Mouse (Mus musculus): ENCODE results near the gene Gm10644. TPM values are rescaled to one million over a fixed set of nuclear protein-coding genes. Genes with fewer than 3 reads are reported as not detected.

The Gm10644 gene
- total RNA-seq, 2 experiments from 2014 or later = not detected

DNA sequence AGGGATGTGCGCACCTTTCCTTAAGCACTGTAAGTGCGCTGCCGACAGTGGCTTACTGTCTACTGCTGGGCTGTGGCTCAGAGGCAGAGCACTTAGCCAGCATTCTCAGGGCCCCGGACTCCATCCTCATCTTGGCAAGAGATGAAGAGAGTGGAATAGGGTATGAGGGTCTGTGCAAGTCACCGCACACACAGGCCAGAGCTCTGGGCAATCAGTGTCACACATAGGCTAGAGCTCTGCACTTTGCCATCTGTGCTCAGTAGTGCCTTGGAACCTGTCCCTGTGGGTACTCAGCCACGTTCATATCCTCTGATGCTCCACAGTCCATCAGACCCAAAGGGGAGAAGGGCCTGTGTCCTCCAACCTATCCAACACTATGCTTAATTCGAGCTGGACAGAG lies 26.5 kb upstream of the Gm10644 start:
- ATAC-seq (replicated peaks; ENCODE audit: poor library complexity, severe bottlenecking) = no peak

DNA sequence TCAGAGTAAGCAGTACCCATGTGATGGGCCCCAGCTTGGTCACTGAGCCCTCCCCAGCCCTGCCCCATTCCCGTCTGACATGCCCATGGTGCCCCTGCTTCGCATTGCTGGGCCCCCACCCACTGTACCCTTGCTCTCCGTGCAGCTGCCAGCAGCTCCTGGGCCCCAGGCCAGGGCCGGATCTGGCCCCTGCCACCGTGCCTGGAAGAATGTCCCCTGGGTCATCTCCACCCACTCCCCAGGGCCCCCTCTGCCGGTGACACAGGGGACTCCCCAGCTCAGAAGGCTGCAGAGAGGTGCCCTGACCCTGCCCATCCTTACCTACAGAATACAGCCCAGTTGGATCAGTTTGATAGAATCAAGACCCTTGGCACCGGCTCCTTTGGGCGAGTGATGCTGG lies 25.8 kb upstream of the Gm10644 start:
- no peak for ATAC-seq (replicated peaks; ENCODE audit: poor library complexity, severe bottlenecking)

DNA sequence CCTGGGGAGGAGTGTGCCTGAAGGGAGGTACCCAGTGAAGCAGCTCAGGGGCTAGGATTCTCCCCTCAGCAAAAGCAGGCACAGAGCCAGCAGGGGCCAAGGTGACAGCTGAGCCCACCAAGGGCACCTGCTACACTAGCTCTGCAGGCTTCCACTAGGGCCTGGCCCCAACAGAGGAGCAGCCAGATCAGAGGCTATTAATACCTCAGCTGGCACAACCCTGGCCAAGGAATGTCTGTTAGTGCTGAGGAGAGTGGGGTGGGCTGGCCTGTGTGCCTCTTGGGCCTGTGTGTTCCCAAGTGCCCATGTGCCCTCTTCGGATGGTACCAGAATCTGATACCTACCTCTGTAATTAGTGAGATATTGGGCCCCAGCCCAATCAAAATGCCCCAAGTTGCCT lies 25.2 kb upstream of the Gm10644 start:
- ATAC-seq (replicated peaks; ENCODE audit: poor library complexity, severe bottlenecking) = no peak

DNA sequence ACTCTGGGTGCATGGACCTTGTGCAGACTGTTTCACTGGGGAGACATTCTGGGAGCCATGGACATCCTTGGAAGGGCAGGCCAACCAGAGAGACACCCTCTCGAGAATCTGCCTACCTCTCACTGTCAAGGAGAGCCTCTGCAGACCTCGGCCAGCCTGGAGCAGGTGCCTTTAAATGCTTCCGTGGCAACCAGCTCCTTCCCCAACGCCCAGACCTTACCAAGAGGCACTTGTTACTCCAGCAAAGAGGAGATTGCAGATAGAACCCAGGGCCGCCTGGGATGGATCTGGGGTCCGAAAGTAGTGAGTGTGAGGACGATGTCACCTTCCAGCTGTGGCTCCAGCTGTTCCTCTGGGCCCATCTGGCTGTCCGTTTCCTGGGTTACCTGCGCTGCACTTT lies 23.2 kb upstream of the Gm10644 start:
- ATAC-seq (replicated peaks; ENCODE audit: poor library complexity, severe bottlenecking) = no peak

DNA sequence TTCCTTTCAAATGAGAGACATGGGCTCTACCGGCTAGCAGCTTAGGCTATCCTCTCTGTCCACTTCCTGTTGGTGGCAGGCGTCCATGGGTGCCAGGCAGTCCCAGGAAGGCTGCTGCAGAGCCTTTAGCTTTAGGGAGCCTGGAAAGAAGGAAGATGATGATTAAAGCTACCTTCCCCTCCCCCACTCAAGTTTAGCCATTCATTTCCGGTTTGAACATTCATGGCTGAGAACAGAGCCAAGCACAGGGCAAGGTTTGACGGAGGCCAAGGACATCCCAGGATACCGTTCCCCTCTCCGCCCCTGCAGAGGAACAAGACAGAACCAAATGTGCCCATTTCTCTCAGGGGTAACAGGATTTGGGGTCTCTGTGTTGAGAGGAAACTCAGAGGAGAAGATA lies 22.6 kb upstream of the Gm10644 start:
- ATAC-seq (replicated peaks; ENCODE audit: poor library complexity, severe bottlenecking) = no peak

DNA sequence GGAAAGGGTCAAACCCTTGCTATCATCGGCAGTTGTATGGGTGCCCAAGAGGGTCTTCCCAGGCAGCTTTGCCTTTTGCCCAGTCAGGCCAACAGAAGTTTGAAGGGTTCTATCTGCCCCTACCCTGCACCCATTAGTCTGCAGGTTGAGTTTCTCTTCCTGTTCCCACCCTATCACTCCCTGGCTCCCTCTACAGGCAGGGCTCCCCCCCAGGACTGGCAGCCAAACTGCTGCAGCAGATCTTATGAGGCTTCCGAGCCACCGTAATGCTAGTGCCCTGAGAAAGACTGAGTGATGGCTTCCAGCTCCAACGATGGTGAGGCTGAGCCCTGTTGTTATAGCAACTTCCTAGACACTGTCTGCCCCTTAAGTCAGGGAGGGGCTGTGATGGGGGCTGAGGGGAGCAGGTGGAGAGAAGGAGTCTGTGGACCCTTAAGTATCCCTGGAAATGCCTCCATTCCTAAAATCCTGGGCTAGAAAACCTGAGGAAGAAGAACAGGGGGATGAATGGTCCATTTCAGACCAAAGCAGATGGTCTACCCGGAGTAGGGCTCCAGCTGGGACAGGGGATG lies 21.9 kb upstream of the Gm10644 start:
- ATAC-seq (replicated peaks; ENCODE audit: poor library complexity, severe bottlenecking) = no peak

DNA sequence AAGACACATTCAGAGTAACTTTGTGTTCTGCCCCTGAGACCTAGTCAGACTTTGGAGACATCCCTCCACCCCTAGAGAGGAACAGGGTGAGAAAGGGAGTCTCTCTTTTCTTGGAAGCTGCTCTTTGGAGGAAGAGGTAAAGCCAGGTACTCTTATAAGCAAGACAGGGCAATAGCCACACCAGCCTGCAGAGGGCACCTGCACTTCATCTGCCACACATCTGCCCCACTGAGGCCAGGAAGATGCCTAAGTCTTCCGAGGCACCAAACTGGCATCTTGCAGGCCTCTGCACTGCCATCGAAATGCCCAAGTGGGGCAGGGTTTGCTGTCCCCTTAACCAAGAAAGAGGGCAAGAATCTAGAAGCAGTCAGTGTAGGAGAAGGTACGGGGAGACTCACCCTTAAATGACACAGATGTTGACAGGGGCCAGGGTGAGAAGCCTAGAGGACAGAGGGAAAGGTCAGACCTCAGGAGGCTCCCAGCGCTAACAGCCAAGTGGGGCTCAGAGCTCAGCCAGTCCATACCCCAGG lies 21.2 kb upstream of the Gm10644 start:
- ATAC-seq (replicated peaks; ENCODE audit: poor library complexity, severe bottlenecking) = no peak

DNA sequence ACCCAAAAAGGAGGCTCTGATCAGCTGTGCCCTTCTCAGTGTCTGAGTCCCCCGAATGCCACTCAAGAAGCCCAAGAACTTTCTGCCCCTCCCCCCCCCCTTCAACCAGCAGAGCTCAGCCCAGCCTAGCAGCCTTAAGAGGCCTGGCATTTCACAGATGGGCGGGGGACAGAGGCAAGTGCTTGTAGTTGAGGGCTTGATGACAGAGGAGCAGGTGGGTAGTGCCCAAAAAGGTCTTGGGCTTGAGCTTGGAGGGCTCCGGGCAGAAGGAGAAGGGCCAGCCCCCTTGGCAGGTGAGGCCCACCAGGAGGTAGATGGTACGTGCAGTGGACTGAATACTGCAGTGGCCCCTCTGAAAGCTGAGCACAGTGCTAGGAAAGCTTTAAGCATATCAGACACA lies 19.5 kb upstream of the Gm10644 start:
- ATAC-seq (replicated peaks; ENCODE audit: poor library complexity, severe bottlenecking) = no peak

DNA sequence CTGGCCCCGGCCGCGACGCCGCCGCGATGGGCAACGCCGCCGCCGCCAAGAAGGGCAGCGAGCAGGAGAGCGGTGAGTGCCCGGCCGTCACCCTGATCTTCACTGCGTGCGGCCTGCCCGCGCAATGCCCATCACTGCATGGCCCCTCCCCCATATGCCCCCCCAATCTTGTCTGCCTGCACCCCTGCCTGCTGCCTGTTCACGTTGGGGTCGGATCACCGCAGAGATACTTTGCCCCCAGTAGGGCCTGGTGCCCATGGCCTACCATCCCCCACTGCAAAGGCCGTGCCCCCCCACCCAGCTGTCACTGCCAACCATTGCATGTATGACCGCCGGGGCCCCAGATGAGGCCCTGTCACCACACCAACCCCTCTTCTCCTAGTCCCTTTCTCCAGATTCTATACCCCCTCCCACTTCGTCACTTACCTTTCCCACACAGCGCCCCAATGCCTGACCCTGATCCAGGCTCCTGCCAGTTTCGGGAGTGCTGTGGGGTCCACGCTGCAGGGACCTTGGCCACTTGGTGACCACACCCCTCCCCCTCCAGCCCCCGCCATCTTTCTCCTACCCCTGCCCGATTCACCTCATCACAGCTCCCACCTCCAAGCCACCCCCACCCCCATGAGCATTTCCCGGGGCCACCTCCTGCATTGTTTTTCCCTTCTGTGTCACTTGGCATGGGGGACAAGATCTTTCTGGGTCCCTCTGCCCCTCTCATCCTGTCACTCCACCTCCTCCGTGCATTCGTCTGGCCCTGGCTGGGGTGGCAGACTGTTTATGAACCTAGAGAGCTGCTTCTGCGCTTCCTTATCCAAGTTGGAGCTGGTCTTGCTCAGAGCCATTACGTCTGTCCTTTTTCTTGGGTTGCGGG lies 18.4 kb upstream of the Gm10644 start:
- ATAC-seq (replicated peaks; ENCODE audit: poor library complexity, severe bottlenecking) = peak; percentile 6; the same call in 1 of the 2 replicates

DNA sequence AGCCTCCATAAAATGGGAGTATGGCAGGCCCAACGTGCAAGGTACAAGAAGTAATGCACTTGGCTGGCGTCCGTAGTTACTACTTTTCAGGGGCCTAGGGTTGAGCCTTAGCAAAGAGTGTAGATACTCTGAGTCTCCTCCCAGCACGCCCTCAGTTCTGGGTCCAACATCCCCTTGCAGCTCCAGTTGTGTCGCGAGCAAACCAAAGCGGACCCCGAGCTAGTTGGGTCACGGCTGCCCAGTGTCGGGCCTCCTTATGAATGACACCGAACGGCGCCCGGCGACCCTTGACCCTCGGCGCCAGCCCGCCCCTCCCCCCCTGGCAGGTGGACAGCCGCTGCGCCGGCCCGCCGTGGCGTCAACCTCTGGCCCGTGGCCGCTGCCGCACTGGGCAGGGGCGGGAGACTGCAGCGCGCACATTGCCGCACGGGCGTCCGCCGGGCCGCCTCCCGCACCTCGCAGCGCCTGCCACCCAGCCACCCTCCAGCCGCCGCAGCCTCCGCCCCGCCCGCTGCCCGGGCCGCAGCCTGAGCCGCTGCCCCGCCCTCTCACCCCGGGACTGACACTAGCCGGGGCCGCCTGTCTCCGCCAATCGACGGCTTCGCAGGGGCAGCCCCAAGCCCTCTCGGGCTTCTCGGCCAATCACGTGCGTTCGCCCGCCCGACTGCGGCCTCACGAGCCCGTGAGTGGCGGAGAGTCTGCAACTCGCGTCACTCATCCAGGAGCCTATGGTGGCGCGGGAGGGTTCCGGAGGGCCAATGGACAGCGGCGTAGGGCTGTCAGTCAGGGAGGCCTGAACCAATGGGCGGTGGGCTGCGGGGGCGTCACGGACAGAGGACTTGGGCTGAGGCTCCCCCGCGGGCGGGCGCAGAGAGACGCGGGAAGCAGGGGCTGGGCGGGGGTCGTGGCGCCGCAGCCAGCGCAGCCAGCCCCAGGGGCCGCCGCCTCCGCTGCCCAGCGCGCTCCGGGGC lies 17.4 kb upstream of the Gm10644 start, which contains the start of gene Prkaca:
Prkaca (plus strand) TSS at position 844 of the 971 bp plus-strand sequence.
- peak; percentile 97 for ATAC-seq (replicated peaks; ENCODE audit: poor library complexity, severe bottlenecking)

DNA sequence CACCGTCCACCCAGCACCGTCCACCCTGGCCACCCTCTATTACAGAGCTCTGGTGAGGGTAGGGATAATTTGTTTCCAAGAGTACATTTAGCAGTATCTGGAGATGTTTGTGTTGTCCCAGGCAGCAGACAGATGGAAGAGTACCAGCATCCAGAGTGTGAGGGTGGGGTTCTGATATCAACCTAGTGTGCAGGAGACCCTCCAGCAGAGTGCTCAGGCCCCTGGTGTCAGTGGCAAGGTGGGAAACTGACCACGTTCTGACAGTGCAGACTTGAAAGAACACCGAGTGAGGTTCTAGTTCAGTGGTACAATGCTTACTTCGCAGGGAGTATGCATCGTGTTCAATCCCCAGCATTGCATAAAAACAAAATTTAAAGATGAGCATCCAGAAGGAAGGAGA lies 16.7 kb upstream of the Gm10644 start:
- no peak for ATAC-seq (replicated peaks; ENCODE audit: poor library complexity, severe bottlenecking)

DNA sequence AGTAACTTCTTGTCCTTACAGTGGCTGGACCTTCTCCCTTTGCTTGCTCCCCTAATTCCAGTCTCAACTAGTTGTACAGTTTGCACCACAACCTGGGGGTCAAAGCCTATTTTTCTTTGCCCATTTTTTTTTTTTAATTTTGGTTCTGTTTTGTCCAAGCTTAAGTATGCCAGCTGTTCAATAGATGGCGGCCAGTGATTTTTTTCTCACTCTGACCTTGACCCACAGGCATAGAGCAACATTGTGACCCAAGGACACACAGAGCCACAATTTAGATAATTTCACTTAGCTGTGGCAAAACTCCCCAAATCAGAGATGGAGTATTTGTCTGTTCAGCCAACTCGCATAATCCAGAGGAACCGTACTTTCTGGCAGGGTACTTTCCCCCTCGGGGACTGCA lies 16.1 kb upstream of the Gm10644 start:
- ATAC-seq (replicated peaks; ENCODE audit: poor library complexity, severe bottlenecking) = no peak

DNA sequence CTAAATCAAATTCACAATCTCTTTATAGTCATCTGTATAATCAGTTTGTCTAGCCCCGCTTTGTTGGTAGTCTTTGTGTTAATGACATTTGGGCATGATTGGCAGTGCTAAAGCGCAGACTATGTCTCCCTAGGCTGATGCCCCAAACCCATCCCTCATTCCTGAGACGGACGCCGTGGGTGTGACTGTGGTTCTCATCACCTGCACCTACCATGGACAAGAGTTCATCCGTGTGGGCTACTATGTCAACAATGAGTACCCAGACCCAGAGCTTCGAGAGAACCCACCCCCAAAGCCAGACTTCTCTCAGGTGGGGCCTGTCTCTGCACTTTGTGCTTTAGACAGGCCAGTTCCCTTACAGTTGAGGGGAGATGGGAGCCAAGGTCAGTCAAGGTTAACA lies 12.7 kb upstream of the Gm10644 start:
- no peak for ATAC-seq (replicated peaks; ENCODE audit: poor library complexity, severe bottlenecking)

DNA sequence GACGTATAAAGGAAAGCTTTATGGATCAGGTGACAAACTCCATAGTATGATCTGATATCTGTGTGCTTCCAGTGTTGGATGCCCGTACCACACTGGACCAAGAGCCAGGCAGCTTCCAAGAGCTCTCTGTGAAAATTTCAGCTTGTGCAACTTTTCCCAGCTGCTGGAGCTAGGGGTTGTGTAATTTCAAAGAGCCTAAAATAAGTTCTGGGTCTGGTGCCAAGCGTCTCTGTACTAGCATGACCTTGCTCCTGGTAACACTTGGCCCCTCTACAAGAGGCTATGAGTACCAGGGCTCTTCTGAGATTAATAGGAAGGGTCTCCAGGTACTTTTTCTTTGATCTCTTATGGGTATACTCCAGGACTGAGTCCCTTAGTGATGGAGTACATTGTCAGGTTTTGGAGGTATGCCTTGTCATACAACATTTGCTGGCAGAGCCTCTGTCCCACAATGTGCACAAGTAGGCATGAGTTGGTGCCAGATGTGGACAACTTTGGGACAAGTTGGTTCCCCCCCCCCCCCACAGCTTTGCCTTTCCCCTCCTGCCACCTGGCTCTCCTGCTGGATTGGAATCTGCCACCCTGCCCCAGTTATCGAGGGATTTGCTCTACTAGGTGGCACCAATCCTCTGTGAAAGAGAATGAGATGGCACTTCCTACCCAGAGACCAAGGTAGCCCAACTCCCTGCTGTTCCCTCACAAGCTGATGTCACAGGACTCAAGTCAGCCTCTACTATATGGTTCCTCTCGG lies 9.2 kb upstream of the Gm10644 start:
- ATAC-seq (replicated peaks; ENCODE audit: poor library complexity, severe bottlenecking) = no peak

DNA sequence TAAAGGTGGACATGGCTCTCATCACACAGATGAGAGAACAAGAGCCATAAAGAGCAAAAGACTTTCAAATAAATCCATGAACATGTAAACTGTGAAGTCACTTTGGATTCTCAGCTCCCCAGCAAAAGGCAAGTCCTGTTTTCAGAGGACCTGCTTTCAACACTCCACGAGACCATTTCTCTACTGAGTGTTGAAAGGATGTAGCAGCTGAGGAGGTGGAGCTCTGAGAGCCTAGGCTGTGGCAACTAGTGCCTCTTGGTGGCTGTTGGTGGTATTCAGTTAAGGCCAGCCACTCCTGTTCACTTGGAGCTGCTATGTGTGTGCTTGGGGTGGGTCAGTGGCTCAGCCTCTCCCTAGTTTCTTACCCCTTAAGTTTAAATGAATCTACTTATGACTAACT lies 1.8 kb upstream of the Gm10644 start:
- peak; percentile 52 for ATAC-seq (replicated peaks; ENCODE audit: poor library complexity, severe bottlenecking)

DNA sequence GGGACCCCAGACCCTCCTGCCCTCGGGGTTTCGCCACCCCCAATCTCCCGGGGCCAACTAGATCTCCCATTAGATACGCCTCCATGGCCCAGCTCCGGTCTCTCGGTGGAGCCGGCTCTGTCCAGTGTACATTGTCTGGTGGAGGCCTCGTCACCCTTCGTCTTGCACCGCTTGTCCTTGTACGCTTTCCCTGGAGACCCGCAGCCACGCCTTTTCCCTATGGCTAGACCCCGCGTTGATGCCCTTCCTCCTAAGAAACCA lies 883 bp upstream of the Gm10644 start:
- ATAC-seq (replicated peaks; ENCODE audit: poor library complexity, severe bottlenecking) = no peak; the same call in none of the 2 replicates

DNA sequence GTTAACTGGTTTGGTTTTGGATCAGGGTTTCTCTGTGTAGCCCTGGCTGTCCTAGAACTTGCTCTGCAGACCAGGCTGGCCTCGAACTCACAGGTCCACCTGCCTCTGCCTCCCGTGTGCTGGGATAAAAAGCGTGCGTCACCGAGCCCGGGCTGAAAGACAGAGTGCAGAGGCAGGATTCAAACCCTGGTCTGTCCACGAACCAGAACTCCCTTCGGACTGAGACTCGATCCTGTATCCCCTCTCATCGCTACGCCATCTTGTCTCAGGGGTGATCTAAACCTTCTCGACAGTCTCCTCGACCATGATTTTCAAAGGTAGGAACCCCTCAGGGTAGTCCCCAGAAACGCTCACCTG lies 278 bp downstream of the Gm10644 start:
- no peak for ATAC-seq (replicated peaks; ENCODE audit: poor library complexity, severe bottlenecking)

DNA sequence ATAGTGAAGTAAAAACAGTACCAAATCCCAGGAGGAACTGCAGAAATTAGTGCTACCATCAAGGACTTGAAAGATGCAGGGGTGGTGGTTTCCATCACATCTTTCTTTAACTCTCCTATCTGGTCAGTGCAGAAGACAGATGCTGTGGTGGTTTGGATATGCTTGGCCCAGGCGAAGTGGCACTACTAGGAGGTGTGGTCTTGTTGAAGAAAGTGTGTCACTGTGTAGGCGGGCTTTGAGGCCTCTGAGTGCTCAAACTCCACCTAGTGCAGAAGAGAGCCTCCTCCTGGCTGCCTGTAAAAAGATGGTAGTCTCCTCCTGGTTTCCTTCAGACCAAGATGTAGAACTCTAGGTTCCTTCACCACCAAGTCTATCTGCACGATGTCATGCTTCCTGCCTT lies 9.5 kb downstream of the Gm10644 start:
- ATAC-seq (replicated peaks; ENCODE audit: poor library complexity, severe bottlenecking) = no peak

DNA sequence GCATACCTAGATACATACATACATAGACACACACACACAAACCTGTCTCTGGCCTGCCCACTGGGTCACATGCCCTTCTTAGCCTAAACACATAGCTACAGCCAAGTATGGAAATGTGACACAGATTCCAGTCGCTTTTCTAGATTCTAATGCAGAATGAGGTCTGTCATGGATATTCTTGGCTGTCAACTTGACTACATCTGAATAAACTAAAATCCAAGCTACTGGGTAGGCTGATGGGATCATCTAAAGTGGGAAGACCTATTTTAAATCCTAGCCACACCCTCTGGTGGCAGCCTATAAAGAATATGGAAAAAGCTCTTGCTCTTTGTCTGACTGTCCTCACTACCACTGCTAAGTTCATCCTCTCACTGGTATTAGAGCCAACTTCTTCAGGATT lies 12.6 kb downstream of the Gm10644 start:
- no peak for ATAC-seq (replicated peaks; ENCODE audit: poor library complexity, severe bottlenecking)

DNA sequence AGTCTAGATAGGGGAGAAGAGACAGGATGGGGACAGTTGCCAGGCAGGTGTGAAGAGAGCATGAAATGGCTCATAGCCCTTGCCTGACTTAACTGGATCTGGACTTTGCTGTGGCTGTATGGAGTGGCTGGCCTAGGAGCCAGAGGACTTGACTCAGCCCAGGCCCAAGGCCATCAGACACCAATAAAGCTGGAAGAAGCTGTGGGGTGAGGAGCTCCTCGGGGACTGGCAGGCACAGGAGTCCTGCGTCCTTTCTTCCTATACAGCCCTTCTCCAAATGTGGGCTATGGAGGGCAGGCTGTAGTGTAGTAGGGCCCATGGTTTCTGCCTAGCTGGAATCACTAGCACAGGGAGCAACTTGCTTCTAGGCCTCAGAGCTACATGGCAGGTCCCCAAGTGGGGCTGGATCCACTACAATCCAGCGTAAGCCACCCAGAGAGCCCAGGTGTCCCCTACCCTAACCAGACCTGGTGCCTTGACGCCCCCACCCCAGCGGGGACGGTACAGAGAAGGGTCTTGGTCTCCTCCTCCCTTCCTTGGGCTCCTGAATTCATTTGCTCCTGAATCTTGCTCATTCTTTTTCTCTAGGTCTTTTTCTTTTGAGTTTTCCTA lies 13.8 kb downstream of the Gm10644 start:
- ATAC-seq (replicated peaks; ENCODE audit: poor library complexity, severe bottlenecking) = no peak

All from granulocyte monocyte progenitor cell, adult 5-6 weeks (primary cell).